Mouse (Mus musculus) layer of hippocampus, postnatal 25 days (tissue): ENCODE data around the gene Pnmt. TPM values are rescaled to one million over a fixed set of nuclear protein-coding genes. Genes with fewer than 3 reads are reported as not detected.

Experiments used
- DNase-seq, 2 experiments: peaks; one replicate each; pipeline ENCODE4 v3.0.0; 2022; ENCODE audit warnings: mixed read lengths in 2 of 2, low spot score in 1 of 2; ENCODE audit errors: extremely low spot score in 1 of 2
- total RNA-seq, 2 experiments: library from RNA; stranded (reverse); gene quantifications; 2 replicates each; pipeline ENCODE4 v1.2.3; 2021

Gene Pnmt
- total RNA-seq, 2 experiments from 2014 or later: not detected

- DNase-seq: no peak
Observed at GRCm38 (mm10) chr11:98383261-98384030, 2.8 kb upstream of the Pnmt start, which contains the start of gene Tcap. Gene Tcap, plus strand, starts transcription at chr11:98383811.

GRCm38 (mm10) chr11:98384216-98384615 is 2.0 kb upstream of the Pnmt start:
- no peak for DNase-seq

- no peak for DNase-seq
Observed at GRCm38 (mm10) chr11:98384721-98385637, 1.3 kb upstream of the Pnmt start.

- DNase-seq: no peak
Observed at GRCm38 (mm10) chr11:98386596-98386995, 346 bp downstream of the Pnmt start.

GRCm38 (mm10) chr11:98387056-98387577 is 867 bp downstream of the Pnmt start:
- DNase-seq: no peak

GRCm38 (mm10) chr11:98388282-98388681 is 2.0 kb downstream of the Pnmt start:
- no peak for DNase-seq

- peak in 1 of 2 experiments; percentile 67 for DNase-seq
Observed at GRCm38 (mm10) chr11:98389221-98389780, 3.1 kb downstream of the Pnmt start.

- DNase-seq: no peak
Observed at GRCm38 (mm10) chr11:98390141-98390540, 3.9 kb downstream of the Pnmt start.

GRCm38 (mm10) chr11:98392034-98392433 is 5.8 kb downstream of the Pnmt start:
- no peak for DNase-seq

GRCm38 (mm10) chr11:98392645-98393044 is 6.4 kb downstream of the Pnmt start:
- no peak for DNase-seq

- DNase-seq: no peak
Observed at GRCm38 (mm10) chr11:98393317-98393716, 7.1 kb downstream of the Pnmt start.

GRCm38 (mm10) chr11:98394301-98394700 is 8.1 kb downstream of the Pnmt start:
- DNase-seq: no peak

GRCm38 (mm10) chr11:98395041-98395440 is 8.8 kb downstream of the Pnmt start:
- no peak for DNase-seq

GRCm38 (mm10) chr11:98397946-98398345 is 11.7 kb downstream of the Pnmt start:
- DNase-seq: no peak

- DNase-seq: peak; percentile 68 to 87
Observed at GRCm38 (mm10) chr11:98400161-98400726, 14.0 kb downstream of the Pnmt start, which contains the start of gene Pgap3. Gene Pgap3, minus strand, starts transcription at chr11:98400490.

- DNase-seq: no peak
Observed at GRCm38 (mm10) chr11:98400816-98401215, 14.6 kb downstream of the Pnmt start.

GRCm38 (mm10) chr11:98406621-98407020 is 20.4 kb downstream of the Pnmt start:
- no peak for DNase-seq

- no peak for DNase-seq
Observed at GRCm38 (mm10) chr11:98408872-98409271, 22.6 kb downstream of the Pnmt start.

- no peak for DNase-seq
Observed at GRCm38 (mm10) chr11:98409341-98409822, 23.1 kb downstream of the Pnmt start.

GRCm38 (mm10) chr11:98412273-98412796 is 26.1 kb downstream of the Pnmt start, which contains the start of gene Erbb2:
Gene Erbb2, plus strand, starts transcription at chr11:98412470.
- DNase-seq: peak in 1 of 2 experiments; percentile 21
